Mouse (Mus musculus): Measurements from ENCODE around the gene Ptma.
"Not testable (repeated sequence)": the region's sequence is repeated elsewhere in the genome, so short reads cannot be mapped to it uniquely, and the experiment has no call there.

Gene Ptma

GRCm38 (mm10) chr1:86496340-86496739, 30.2 kb upstream of the Ptma start:
- DNase-seq (ENCODE audit: low spot score in 2 of 2): no peak

GRCm38 (mm10) chr1:86497361-86497760, 29.2 kb upstream of the Ptma start:
- DNase-seq (ENCODE audit: low spot score in 2 of 2): no peak

GRCm38 (mm10) chr1:86497986-86498385, 28.5 kb upstream of the Ptma start:
- DNase-seq (ENCODE audit: low spot score in 2 of 2): no peak

- no peak for DNase-seq (ENCODE audit: low spot score in 2 of 2)
Measured at GRCm38 (mm10) chr1:86498611-86499010, 27.9 kb upstream of the Ptma start.

- DNase-seq (ENCODE audit: low spot score in 2 of 2): peak; percentile 70 to 88
Measured at GRCm38 (mm10) chr1:86499903-86500302, 26.6 kb upstream of the Ptma start.

- DNase-seq (ENCODE audit: low spot score in 2 of 2): no peak
Measured at GRCm38 (mm10) chr1:86500681-86501080, 25.8 kb upstream of the Ptma start.

- DNase-seq (ENCODE audit: low spot score in 2 of 2): peak; percentile 86 to 90
Measured at GRCm38 (mm10) chr1:86501114-86501532, 25.4 kb upstream of the Ptma start.

- peak; percentile 96 to 98 for DNase-seq (ENCODE audit: low spot score in 2 of 2)
Measured at GRCm38 (mm10) chr1:86501559-86501958, 25.0 kb upstream of the Ptma start.

GRCm38 (mm10) chr1:86502221-86503048, 24.1 kb upstream of the Ptma start:
- DNase-seq (ENCODE audit: low spot score in 2 of 2): no peak

- peak in 1 of 2 experiments; percentile 71 for DNase-seq (ENCODE audit: low spot score in 2 of 2)
Measured at GRCm38 (mm10) chr1:86503165-86503747, 23.3 kb upstream of the Ptma start.

- DNase-seq (ENCODE audit: low spot score in 2 of 2): peak; percentile 85 to 89
Measured at GRCm38 (mm10) chr1:86503906-86504696, 22.4 kb upstream of the Ptma start.

- peak; percentile 37 to 58 for DNase-seq (ENCODE audit: low spot score in 2 of 2)
Measured at GRCm38 (mm10) chr1:86504697-86505421, 21.7 kb upstream of the Ptma start.

- no peak for DNase-seq (ENCODE audit: low spot score in 2 of 2)
Measured at GRCm38 (mm10) chr1:86505461-86505860, 21.1 kb upstream of the Ptma start.

- no peak for DNase-seq (ENCODE audit: low spot score in 2 of 2)
Measured at GRCm38 (mm10) chr1:86506420-86506819, 20.1 kb upstream of the Ptma start.

GRCm38 (mm10) chr1:86507866-86508265, 18.7 kb upstream of the Ptma start:
- no peak for DNase-seq (ENCODE audit: low spot score in 2 of 2)

- peak; percentile 88 to 96 for DNase-seq (ENCODE audit: low spot score in 2 of 2)
Measured at GRCm38 (mm10) chr1:86509410-86509809, 17.1 kb upstream of the Ptma start.

- DNase-seq (ENCODE audit: low spot score in 2 of 2): peak in 1 of 2 experiments; percentile 22
Measured at GRCm38 (mm10) chr1:86510266-86510665, 16.3 kb upstream of the Ptma start.

GRCm38 (mm10) chr1:86510676-86511441, 15.7 kb upstream of the Ptma start:
- no peak for DNase-seq (ENCODE audit: low spot score in 2 of 2)

- DNase-seq (ENCODE audit: low spot score in 2 of 2): no peak
Measured at GRCm38 (mm10) chr1:86512154-86512720, 14.3 kb upstream of the Ptma start.

- not testable (repeated sequence) for DNase-seq (ENCODE audit: low spot score in 2 of 2)
Measured at GRCm38 (mm10) chr1:86513031-86513430, 13.5 kb upstream of the Ptma start.

Data from spleen, postnatal 10 days (tissue).